Mouse (Mus musculus): Measurements from ENCODE around the gene St6gal1. TPM values are rescaled to one million over a fixed set of nuclear protein-coding genes. Genes with fewer than 3 reads are reported as not detected.

Gene St6gal1
- polyA plus RNA-seq, 1 experiment from 2014 or later = 36.2 TPM

GRCm38 (mm10) chr16:23298441-23298840, 73.9 kb downstream of the St6gal1 start:
- H3K9ac ChIP-seq = no peak overlapping the region
- no peaks in the 10 kb centered on the region for H3K36me3 ChIP-seq (replicated peaks)
- no peak overlapping the region for H3K4me3 ChIP-seq (replicated peaks)
- WGBS = 87% methylated on average over 3 of the region's 3 CpGs
- H3K4me1 ChIP-seq = peaks cover 4% of the 10 kb centered on the region; the same call in 1 of the 2 replicates
- ATAC-seq (ENCODE audit: low FRiP score) = no peak
- H3K4me2 ChIP-seq = no peak overlapping the region
- no peak overlapping the region for H3K27ac ChIP-seq
- no peaks in the 10 kb centered on the region for H3K9me3 ChIP-seq
- no peaks in the 10 kb centered on the region for H3K27me3 ChIP-seq

- H3K36me3 ChIP-seq (replicated peaks) = no peaks in the 10 kb centered on the region
- no peak overlapping the region for H3K4me2 ChIP-seq
- ATAC-seq (ENCODE audit: low FRiP score) = no peak
- no peaks in the 10 kb centered on the region for H3K9me3 ChIP-seq
- H3K27me3 ChIP-seq = no peaks in the 10 kb centered on the region
- no peak overlapping the region for H3K9ac ChIP-seq
- WGBS = 92% methylated on average over 3 of the region's 3 CpGs
- no peak overlapping the region for H3K27ac ChIP-seq
- H3K4me1 ChIP-seq = peaks cover 4% of the 10 kb centered on the region; the same call in 1 of the 2 replicates
- no peak overlapping the region for H3K4me3 ChIP-seq (replicated peaks)
Observed at GRCm38 (mm10) chr16:23298911-23299310, 74.4 kb downstream of the St6gal1 start.

GRCm38 (mm10) chr16:23299904-23300740, 75.6 kb downstream of the St6gal1 start:
- no peak for ATAC-seq (ENCODE audit: low FRiP score)
- WGBS = 90% methylated on average over 7 of the region's 7 CpGs

GRCm38 (mm10) chr16:23301762-23302161, 77.2 kb downstream of the St6gal1 start:
- Histone ChIP-seq H3K27me3 (no peaks in the 10 kb centered on the region), H3K4me1 (peaks cover 4% of the 10 kb centered on the region; the same call in 1 of the 2 replicates), H3K36me3 (replicated peaks) (no peaks in the 10 kb centered on the region), H3K27ac (no peak overlapping the region), H3K9ac (no peak overlapping the region), H3K9me3 (no peaks in the 10 kb centered on the region), H3K4me3 (replicated peaks) (no peak overlapping the region), H3K4me2 (no peak overlapping the region)
- ATAC-seq (ENCODE audit: low FRiP score) = no peak
- WGBS = 87% methylated on average over 7 of the region's 7 CpGs

More at GRCm38 (mm10) chr16:23299904-23300740, 75.6 kb downstream of the St6gal1 start:
- Histone ChIP-seq H3K4me2 (no peak overlapping the region), H3K9me3 (no peaks in the 10 kb centered on the region), H3K4me3 (replicated peaks) (no peak overlapping the region), H3K9ac (no peak overlapping the region), H3K27ac (no peak overlapping the region), H3K27me3 (no peaks in the 10 kb centered on the region), H3K4me1 (peaks cover 4% of the 10 kb centered on the region; the same call in 1 of the 2 replicates), H3K36me3 (replicated peaks) (no peaks in the 10 kb centered on the region)

GRCm38 (mm10) chr16:23305830-23306623, 81.5 kb downstream of the St6gal1 start:
- no peaks in the 10 kb centered on the region for H3K27me3 ChIP-seq
- H3K9ac ChIP-seq = no peak overlapping the region
- H3K4me3 ChIP-seq (replicated peaks) = no peak overlapping the region
- no peaks in the 10 kb centered on the region for H3K9me3 ChIP-seq
- no peak for ATAC-seq (ENCODE audit: low FRiP score)
- WGBS = 73% methylated on average over 10 of the region's 10 CpGs
- H3K4me1 ChIP-seq = peaks cover 11% of the 10 kb centered on the region; the same call in 1 of the 2 replicates
- no peak overlapping the region for H3K27ac ChIP-seq
- H3K4me2 ChIP-seq = no peak overlapping the region
- no peaks in the 10 kb centered on the region for H3K36me3 ChIP-seq (replicated peaks)

GRCm38 (mm10) chr16:23307142-23307968, 82.8 kb downstream of the St6gal1 start:
- Histone ChIP-seq H3K27ac (no peak overlapping the region), H3K36me3 (replicated peaks) (no peaks in the 10 kb centered on the region), H3K27me3 (no peaks in the 10 kb centered on the region), H3K9ac (no peak overlapping the region), H3K4me1 (peaks cover 11% of the 10 kb centered on the region; the same call in 1 of the 2 replicates), H3K9me3 (no peaks in the 10 kb centered on the region), H3K4me2 (no peak overlapping the region), H3K4me3 (replicated peaks) (no peak overlapping the region)
- ATAC-seq (ENCODE audit: low FRiP score) = no peak
- 67% methylated on average over 12 of the region's 12 CpGs for WGBS

- no peak overlapping the region for H3K4me3 ChIP-seq (replicated peaks)
- 83% methylated on average over 4 of the region's 4 CpGs for WGBS
- no peak overlapping the region for H3K9ac ChIP-seq
- H3K27ac ChIP-seq = no peak overlapping the region
- H3K4me2 ChIP-seq = no peak overlapping the region
- ATAC-seq (ENCODE audit: low FRiP score) = no peak
- H3K9me3 ChIP-seq = no peaks in the 10 kb centered on the region
- peaks cover 7% of the 10 kb centered on the region; the same call in 1 of the 2 replicates for H3K4me1 ChIP-seq
- H3K27me3 ChIP-seq = no peaks in the 10 kb centered on the region
- H3K36me3 ChIP-seq (replicated peaks) = no peaks in the 10 kb centered on the region
Observed at GRCm38 (mm10) chr16:23308012-23308554, 83.5 kb downstream of the St6gal1 start.

GRCm38 (mm10) chr16:23309080-23309479, 84.5 kb downstream of the St6gal1 start:
- no peak overlapping the region for H3K4me2 ChIP-seq
- ATAC-seq (ENCODE audit: low FRiP score) = no peak
- 79% methylated on average over 4 of the region's 4 CpGs for WGBS

GRCm38 (mm10) chr16:23312604-23313003, 88.1 kb downstream of the St6gal1 start:
- Histone ChIP-seq H3K36me3 (replicated peaks) (no peaks in the 10 kb centered on the region), H3K4me3 (replicated peaks) (no peak overlapping the region), H3K27ac (no peak overlapping the region), H3K9ac (no peak overlapping the region), H3K4me1 (peaks cover 8% of the 10 kb centered on the region; the same call in 1 of the 2 replicates), H3K4me2 (no peak overlapping the region), H3K9me3 (no peaks in the 10 kb centered on the region), H3K27me3 (no peaks in the 10 kb centered on the region)
- no peak for ATAC-seq (ENCODE audit: low FRiP score)
- 94% methylated on average over 9 of the region's 9 CpGs for WGBS

More at GRCm38 (mm10) chr16:23309080-23309479, 84.5 kb downstream of the St6gal1 start:
- Histone ChIP-seq H3K27ac (no peak overlapping the region), H3K4me3 (replicated peaks) (no peak overlapping the region), H3K9me3 (no peaks in the 10 kb centered on the region), H3K36me3 (replicated peaks) (no peaks in the 10 kb centered on the region), H3K9ac (no peak overlapping the region), H3K27me3 (no peaks in the 10 kb centered on the region), H3K4me1 (0 out of 2 replicates have a peak, but pooled peaks cover 7% of the 10 kb centered on the region)

- no peaks in the 10 kb centered on the region for H3K27me3 ChIP-seq
- no peak overlapping the region for H3K9ac ChIP-seq
- no peak overlapping the region for H3K4me3 ChIP-seq (replicated peaks)
- 16% methylated on average over 7 of the region's 7 CpGs for WGBS
- peaks cover 6% of the 10 kb centered on the region; the same call in 1 of the 2 replicates for H3K4me1 ChIP-seq
- H3K36me3 ChIP-seq (replicated peaks) = no peaks in the 10 kb centered on the region; the same call in 1 of the 2 replicates
- H3K4me2 ChIP-seq = no peak overlapping the region
- H3K9me3 ChIP-seq = no peaks in the 10 kb centered on the region
- H3K27ac ChIP-seq = no peak overlapping the region
- ATAC-seq (ENCODE audit: low FRiP score) = no peak
Observed at GRCm38 (mm10) chr16:23314790-23315189, 90.2 kb downstream of the St6gal1 start.

- ATAC-seq (ENCODE audit: low FRiP score) = no peak
- H3K27ac ChIP-seq = no peak overlapping the region
- WGBS = 92% methylated on average over 7 of the region's 7 CpGs
- peaks cover 6% of the 10 kb centered on the region; the same call in 1 of the 2 replicates for H3K4me1 ChIP-seq
- H3K27me3 ChIP-seq = no peaks in the 10 kb centered on the region
- no peak overlapping the region for H3K9ac ChIP-seq
- H3K4me3 ChIP-seq (replicated peaks) = no peak overlapping the region
- no peak overlapping the region for H3K4me2 ChIP-seq
- no peaks in the 10 kb centered on the region for H3K9me3 ChIP-seq
- peaks cover 11% of the 10 kb centered on the region; the same call in 1 of the 2 replicates for H3K36me3 ChIP-seq (replicated peaks)
Observed at GRCm38 (mm10) chr16:23317411-23318047, 93.0 kb downstream of the St6gal1 start.
